Mouse (Mus musculus): ENCODE measurements at regions not wholly inside any gene's neighbourhood (a gene's known extent, or its start where the extent isn't known, plus 50 kb on each side); places are given as distances from the start of the nearest gene placed in this dataset.

GRCm38 (mm10) chr15:21988676-21989075 lies 560.1 kb upstream of the Cdh18 start:
- H3K27me3 ChIP-seq (ENCODE audit: insufficient read depth, low read length): no peaks in the 10 kb centered on the region
- H3K4me3 ChIP-seq (ENCODE audit: low read depth, low read length): no peak overlapping the region
- no peak overlapping the region for H3K27ac ChIP-seq (ENCODE audit: low read depth, low read length)
- 74% methylated on average over 4 of the region's 4 CpGs for WGBS
- TF ChIP-seq CTCF (IDR thresholded peaks at IDR 0.05; ENCODE audit: low read depth): no peak
- no peaks in the 10 kb centered on the region for H3K9me3 ChIP-seq (ENCODE audit: low read length)
- DNase-seq (no peak), ATAC-seq (no peak)
- H3K4me1 ChIP-seq (ENCODE audit: insufficient read depth): no peaks in the 10 kb centered on the region
- H3K9ac ChIP-seq: no peak overlapping the region
- H3K4me2 ChIP-seq (ENCODE audit: low read depth): no peak overlapping the region
- no peaks in the 10 kb centered on the region for H3K36me3 ChIP-seq (ENCODE audit: insufficient read depth)

- H3K36me3 ChIP-seq (ENCODE audit: insufficient read depth): no peaks in the 10 kb centered on the region
- no peaks in the 10 kb centered on the region for H3K27me3 ChIP-seq (ENCODE audit: insufficient read depth, low read length)
- no peak overlapping the region for H3K4me2 ChIP-seq (ENCODE audit: low read depth)
- H3K9me3 ChIP-seq (ENCODE audit: low read length): no peaks in the 10 kb centered on the region
- no peak overlapping the region for H3K4me3 ChIP-seq (ENCODE audit: low read depth, low read length)
- no peak overlapping the region for H3K9ac ChIP-seq
- no peak for TF ChIP-seq CTCF (IDR thresholded peaks at IDR 0.05; ENCODE audit: low read depth)
- ATAC-seq (no peak), DNase-seq (no peak)
- H3K27ac ChIP-seq (ENCODE audit: low read depth, low read length): no peak overlapping the region
- no peaks in the 10 kb centered on the region for H3K4me1 ChIP-seq (ENCODE audit: insufficient read depth)
- 85% methylated on average over 2 of the region's 2 CpGs for WGBS
Measured at GRCm38 (mm10) chr15:21993309-21993708, 555.5 kb upstream of the Cdh18 start.

- no peak overlapping the region for H3K4me2 ChIP-seq (ENCODE audit: low read depth)
- 69% methylated on average over 3 of the region's 3 CpGs for WGBS
- TF ChIP-seq CTCF (IDR thresholded peaks at IDR 0.05; ENCODE audit: low read depth): no peak
- H3K4me3 ChIP-seq (ENCODE audit: low read depth, low read length): no peak overlapping the region
- H3K36me3 ChIP-seq (ENCODE audit: insufficient read depth): no peaks in the 10 kb centered on the region
- no peak for ATAC-seq
- H3K27me3 ChIP-seq (ENCODE audit: insufficient read depth, low read length): no peaks in the 10 kb centered on the region
- no peaks in the 10 kb centered on the region for H3K9me3 ChIP-seq (ENCODE audit: low read length)
- no peaks in the 10 kb centered on the region for H3K4me1 ChIP-seq (ENCODE audit: insufficient read depth)
- H3K9ac ChIP-seq: no peak overlapping the region
- H3K27ac ChIP-seq (ENCODE audit: low read depth, low read length): no peak overlapping the region
- DNase-seq: no peak
Measured at GRCm38 (mm10) chr15:21995121-21995826, 553.5 kb upstream of the Cdh18 start.

- H3K9ac ChIP-seq: no peak overlapping the region
- WGBS: 81% methylated on average over 2 of the region's 2 CpGs
- no peaks in the 10 kb centered on the region for H3K9me3 ChIP-seq (ENCODE audit: low read length)
- no peak overlapping the region for H3K27ac ChIP-seq (ENCODE audit: low read depth, low read length)
- H3K4me2 ChIP-seq (ENCODE audit: low read depth): no peak overlapping the region
- no peak for TF ChIP-seq CTCF (IDR thresholded peaks at IDR 0.05; ENCODE audit: low read depth)
- no peaks in the 10 kb centered on the region for H3K27me3 ChIP-seq (ENCODE audit: insufficient read depth, low read length)
- H3K4me1 ChIP-seq (ENCODE audit: insufficient read depth): no peaks in the 10 kb centered on the region
- ATAC-seq (no peak), DNase-seq (no peak)
- H3K4me3 ChIP-seq (ENCODE audit: low read depth, low read length): no peak overlapping the region
- no peaks in the 10 kb centered on the region for H3K36me3 ChIP-seq (ENCODE audit: insufficient read depth)
Measured at GRCm38 (mm10) chr15:22019977-22020376, 528.8 kb upstream of the Cdh18 start.

- WGBS: 40% methylated on average over 3 of the region's 3 CpGs
- no peak overlapping the region for H3K27ac ChIP-seq (ENCODE audit: low read depth, low read length)
- no peak for DNase-seq
Measured at GRCm38 (mm10) chr15:22030215-22030614, 518.6 kb upstream of the Cdh18 start.

GRCm38 (mm10) chr15:22046423-22046822 lies 502.4 kb upstream of the Cdh18 start:
- Histone ChIP-seq H3K36me3 (ENCODE audit: insufficient read depth) (no peaks in the 10 kb centered on the region), H3K4me1 (ENCODE audit: insufficient read depth) (no peaks in the 10 kb centered on the region), H3K4me2 (ENCODE audit: low read depth) (no peak overlapping the region), H3K27ac (ENCODE audit: low read depth, low read length) (no peak overlapping the region), H3K9ac (no peak overlapping the region), H3K9me3 (ENCODE audit: low read length) (no peaks in the 10 kb centered on the region), H3K4me3 (ENCODE audit: low read depth, low read length) (no peak overlapping the region), H3K27me3 (ENCODE audit: insufficient read depth, low read length) (no peaks in the 10 kb centered on the region)
- DNase-seq: no peak
- no peak for TF ChIP-seq CTCF (IDR thresholded peaks at IDR 0.05; ENCODE audit: low read depth)
- no peak for ATAC-seq

More at GRCm38 (mm10) chr15:22030215-22030614, 518.6 kb upstream of the Cdh18 start:
- Histone ChIP-seq H3K9ac (no peak overlapping the region), H3K4me1 (ENCODE audit: insufficient read depth) (no peaks in the 10 kb centered on the region), H3K4me2 (ENCODE audit: low read depth) (no peak overlapping the region), H3K4me3 (ENCODE audit: low read depth, low read length) (no peak overlapping the region), H3K27me3 (ENCODE audit: insufficient read depth, low read length) (no peaks in the 10 kb centered on the region), H3K9me3 (ENCODE audit: low read length) (no peaks in the 10 kb centered on the region), H3K36me3 (ENCODE audit: insufficient read depth) (no peaks in the 10 kb centered on the region)
- no peak for ATAC-seq
- TF ChIP-seq CTCF (IDR thresholded peaks at IDR 0.05; ENCODE audit: low read depth): no peak

GRCm38 (mm10) chr15:22046877-22047478 lies 501.8 kb upstream of the Cdh18 start:
- DNase-seq: no peak
- no peaks in the 10 kb centered on the region for H3K4me1 ChIP-seq (ENCODE audit: insufficient read depth)
- H3K4me3 ChIP-seq (ENCODE audit: low read depth, low read length): no peak overlapping the region
- no peak overlapping the region for H3K4me2 ChIP-seq (ENCODE audit: low read depth)
- no peaks in the 10 kb centered on the region for H3K9me3 ChIP-seq (ENCODE audit: low read length)
- no peaks in the 10 kb centered on the region for H3K36me3 ChIP-seq (ENCODE audit: insufficient read depth)
- WGBS: 78% methylated on average over 4 of the region's 4 CpGs
- H3K9ac ChIP-seq: no peak overlapping the region
- TF ChIP-seq CTCF (IDR thresholded peaks at IDR 0.05; ENCODE audit: low read depth): no peak
- no peaks in the 10 kb centered on the region for H3K27me3 ChIP-seq (ENCODE audit: insufficient read depth, low read length)
- no peak for ATAC-seq
- H3K27ac ChIP-seq (ENCODE audit: low read depth, low read length): no peak overlapping the region
